Mouse (Mus musculus) bone marrow macrophage, adult 2 months (primary cell): Measurements from ENCODE around the gene Suv39h1.
"Not testable (repeated sequence)": the region's sequence is repeated elsewhere in the genome, so short reads cannot be mapped to it uniquely, and the experiment has no call there.

Experiments
- CTCF ChIP-seq: IDR thresholded peaks from 2 replicates; pipeline ENCODE4 v1.5.1; 2012; ENCODE audit warnings: low read depth, mild to moderate bottlenecking, low read length, moderate library complexity
- POLR2A ChIP-seq: IDR thresholded peaks from 2 replicates; pipeline ENCODE4 v1.6.1; 2012; ENCODE audit warnings: mild to moderate bottlenecking, low read depth, low read length, borderline replicate concordance

- not testable (repeated sequence) for TF ChIP-seq CTCF, POLR2A
Observed at GRCm38 (mm10) chrX:8096068-8096786, 21.7 kb upstream of the Suv39h1 start.
